Mouse (Mus musculus): ENCODE data around the gene Cela2a. TPM values are rescaled to one million over a fixed set of nuclear protein-coding genes. Genes with fewer than 3 reads are reported as not detected.

The Cela2a gene
- polyA plus RNA-seq, 1 experiment from 2014 or later, result 35.6 TPM

DNA sequence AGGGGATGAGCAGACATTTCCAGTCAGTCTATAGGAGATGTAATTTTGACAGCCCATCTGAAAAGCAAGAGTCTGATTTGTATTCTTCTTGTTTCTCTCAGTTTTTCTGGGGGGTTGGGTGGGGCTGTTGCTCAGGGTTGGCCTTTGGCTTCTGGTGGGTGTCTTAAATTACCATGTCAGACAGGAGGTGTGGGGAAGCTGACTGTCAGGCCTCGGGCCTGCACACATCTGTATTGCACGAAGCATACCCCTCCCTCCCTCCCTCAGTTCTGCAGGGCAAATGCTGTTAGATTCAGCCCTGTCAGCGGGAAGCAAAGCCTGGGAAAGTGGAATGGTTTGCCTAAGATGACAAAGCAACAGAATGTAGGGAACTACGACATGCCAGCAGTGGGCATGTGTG lies 29.0 kb downstream of the Cela2a start:
- Histone ChIP-seq H3K9ac (ENCODE audit: low read depth, low read length) (no peak overlapping the region), H3K4me2 (replicated peaks; ENCODE audit: low read depth) (no peak overlapping the region), H3K4me1 (replicated peaks; ENCODE audit: control insufficient read depth, insufficient read depth, low read length) (peaks cover 7% of the 10 kb centered on the region; the same call in 1 of the 2 replicates), H3K9me3 (ENCODE audit: control insufficient read depth) (no peaks in the 10 kb centered on the region), H3K27me3 (replicated peaks; ENCODE audit: control insufficient read depth, insufficient read depth, low read length) (no peaks in the 10 kb centered on the region), H3K36me3 (ENCODE audit: control insufficient read depth, insufficient read depth) (peaks cover 11% of the 10 kb centered on the region), H3K27ac (ENCODE audit: low read depth, low read length) (no peak overlapping the region), H3K4me3 (ENCODE audit: low read depth, low read length) (no peak overlapping the region)
- no peak for TF ChIP-seq CTCF (IDR thresholded peaks at IDR 0.05; ENCODE audit: low read depth)
- WGBS, result 83% methylated on average over 4 of the region's 4 CpGs
- no peak for ATAC-seq

- Histone ChIP-seq H3K4me2 (replicated peaks; ENCODE audit: low read depth) (no peak overlapping the region), H3K27ac (ENCODE audit: low read depth, low read length) (no peak overlapping the region), H3K36me3 (ENCODE audit: control insufficient read depth, insufficient read depth) (peaks cover 11% of the 10 kb centered on the region), H3K27me3 (replicated peaks; ENCODE audit: control insufficient read depth, insufficient read depth, low read length) (no peaks in the 10 kb centered on the region), H3K4me3 (ENCODE audit: low read depth, low read length) (no peak overlapping the region), H3K4me1 (replicated peaks; ENCODE audit: control insufficient read depth, insufficient read depth, low read length) (peaks cover 7% of the 10 kb centered on the region; the same call in 1 of the 2 replicates), H3K9me3 (ENCODE audit: control insufficient read depth) (no peaks in the 10 kb centered on the region), H3K9ac (ENCODE audit: low read depth, low read length) (no peak overlapping the region)
- WGBS, result 84% methylated on average over 7 of the region's 7 CpGs
- TF ChIP-seq CTCF (IDR thresholded peaks at IDR 0.05; ENCODE audit: low read depth), result no peak
- ATAC-seq, result no peak
Observed at GRCm38 (mm10) chr4:141796356-141796755, 29.6 kb downstream of the Cela2a start.

DNA sequence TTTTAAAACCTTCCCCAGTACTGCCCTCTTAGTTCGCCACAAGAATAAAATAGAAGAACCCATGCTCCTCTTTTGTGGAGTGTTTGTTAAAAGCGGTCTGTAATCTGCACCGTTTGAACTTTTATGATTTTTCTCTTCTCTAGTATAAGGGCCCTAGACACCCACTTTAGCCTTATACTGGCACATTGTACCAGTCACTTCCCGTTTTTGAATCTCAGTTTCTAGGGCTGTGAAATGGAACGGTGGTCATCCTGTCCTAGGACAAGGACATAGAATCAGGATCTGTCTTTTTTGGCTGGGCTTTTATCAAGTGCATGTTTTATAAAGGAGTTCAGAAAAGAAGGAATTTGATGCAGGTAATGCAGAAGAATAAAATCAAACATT lies 31.8 kb downstream of the Cela2a start:
- 7% methylated on average over 5 of the region's 5 CpGs for WGBS

DNA sequence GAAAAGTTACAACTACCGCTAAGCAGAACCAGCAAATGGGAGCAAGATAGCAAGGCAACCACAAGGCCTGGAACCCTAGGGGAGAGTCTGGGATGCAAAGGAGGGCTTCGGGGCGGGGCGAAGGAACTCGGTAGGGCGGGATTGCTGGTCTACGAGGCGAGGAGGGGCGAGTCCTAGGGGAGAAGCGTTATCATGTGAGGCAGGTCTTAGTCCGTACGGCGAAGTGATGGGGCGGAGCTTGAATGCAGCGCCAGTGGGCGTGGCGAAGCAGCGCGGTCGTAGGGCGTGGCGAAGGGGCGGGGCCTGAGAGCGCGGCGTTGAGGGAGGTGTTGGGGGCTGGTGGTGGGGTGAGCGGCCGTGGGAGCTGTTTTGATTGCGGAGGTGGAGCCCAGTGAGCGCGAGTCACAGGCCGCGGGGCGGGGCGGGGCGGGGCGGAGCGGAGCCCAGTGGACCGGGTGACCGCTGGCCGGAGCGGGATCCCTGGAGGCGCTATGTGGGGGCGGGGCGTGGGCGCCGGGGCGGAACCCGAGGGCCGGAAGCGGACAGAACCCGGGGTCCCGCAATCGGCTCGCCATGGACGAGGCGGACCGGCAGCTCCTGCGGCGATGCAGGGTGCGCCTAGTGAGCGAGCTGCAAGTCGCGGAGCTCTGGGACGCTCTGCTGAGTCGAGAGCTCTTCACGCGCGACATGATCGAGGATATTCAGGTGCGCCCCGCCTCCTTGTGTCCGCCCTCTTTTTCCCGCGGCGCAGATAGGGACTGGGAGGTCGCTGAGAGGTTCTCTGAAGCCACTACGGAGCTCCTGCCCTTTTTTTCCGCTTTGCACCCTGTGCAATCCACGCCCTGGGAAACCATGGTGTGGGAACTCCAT lies 32.4 kb downstream of the Cela2a start, which contains the start of gene Casp9:
Gene Casp9, plus strand, starts transcription at position 331 of the 870 bp plus-strand sequence.
- under 1% methylated on average over 78 of the region's 80 CpGs for whole genome bisulfite sequencing

More for the DNA sequence above, 31.8 kb downstream of the Cela2a start:
- ATAC-seq, result no peak
- Histone ChIP-seq H3K9me3 (ENCODE audit: control insufficient read depth) (no peaks in the 10 kb centered on the region), H3K36me3 (ENCODE audit: control insufficient read depth, insufficient read depth) (peaks cover 11% of the 10 kb centered on the region), H3K27ac (ENCODE audit: low read depth, low read length) (peak overlapping the region; percentile 94), H3K9ac (ENCODE audit: low read depth, low read length) (peak overlapping the region; percentile 77), H3K4me3 (ENCODE audit: low read depth, low read length) (peak overlapping the region; percentile 76), H3K27me3 (replicated peaks; ENCODE audit: control insufficient read depth, insufficient read depth, low read length) (no peaks in the 10 kb centered on the region), H3K4me1 (replicated peaks; ENCODE audit: control insufficient read depth, insufficient read depth, low read length) (peaks cover 7% of the 10 kb centered on the region; the same call in 1 of the 2 replicates), H3K4me2 (replicated peaks; ENCODE audit: low read depth) (peak overlapping the region; percentile 71)
- TF ChIP-seq CTCF (IDR thresholded peaks at IDR 0.05; ENCODE audit: low read depth), result no peak

GRCm38 (mm10) chr4:141792554-141793281 lies 33.2 kb downstream of the Cela2a start:
- H3K9me3 ChIP-seq (ENCODE audit: control insufficient read depth), result no peaks in the 10 kb centered on the region
- no peaks in the 10 kb centered on the region for H3K27me3 ChIP-seq (replicated peaks; ENCODE audit: control insufficient read depth, insufficient read depth, low read length)
- TF ChIP-seq CTCF (IDR thresholded peaks at IDR 0.05; ENCODE audit: low read depth), result no peak
- H3K9ac ChIP-seq (ENCODE audit: low read depth, low read length), result 0 out of 2 replicates have a peak overlapping the region, but pooled peaks have one; percentile 77
- H3K36me3 ChIP-seq (ENCODE audit: control insufficient read depth, insufficient read depth), result peaks cover 13% of the 10 kb centered on the region
- H3K4me3 ChIP-seq (ENCODE audit: low read depth, low read length), result peak overlapping the region; percentile 76
- ATAC-seq, result no peak
- peak overlapping the region; percentile 71 for H3K4me2 ChIP-seq (replicated peaks; ENCODE audit: low read depth)
- H3K4me1 ChIP-seq (replicated peaks; ENCODE audit: control insufficient read depth, insufficient read depth, low read length), result peaks cover 7% of the 10 kb centered on the region; the same call in 1 of the 2 replicates
- 11% methylated on average over 10 of the region's 10 CpGs for WGBS
- H3K27ac ChIP-seq (ENCODE audit: low read depth, low read length), result peak overlapping the region; percentile 94

More for the DNA sequence above, 32.4 kb downstream of the Cela2a start, which contains the start of gene Casp9:
- TF ChIP-seq CTCF (IDR thresholded peaks at IDR 0.05; ENCODE audit: low read depth), result 0 out of 2 replicates have a peak, but pooled peaks have one; percentile 13
- H3K4me3 ChIP-seq (ENCODE audit: low read depth, low read length), result peak within 1 kb of the TSS; percentile 76
- peak within 1 kb of the TSS; percentile 71 for H3K4me2 ChIP-seq (replicated peaks; ENCODE audit: low read depth)
- peaks cover 11% of the 10 kb centered on the region for H3K36me3 ChIP-seq (ENCODE audit: control insufficient read depth, insufficient read depth)
- H3K4me1 ChIP-seq (replicated peaks; ENCODE audit: control insufficient read depth, insufficient read depth, low read length), result peaks cover 7% of the 10 kb centered on the region; the same call in 1 of the 2 replicates
- H3K27ac ChIP-seq (ENCODE audit: low read depth, low read length), result peak within 1 kb of the TSS; percentile 94
- peak; percentile 87 for ATAC-seq
- peak within 1 kb of the TSS; percentile 77 for H3K9ac ChIP-seq (ENCODE audit: low read depth, low read length)
- no peaks in the 10 kb centered on the region for H3K9me3 ChIP-seq (ENCODE audit: control insufficient read depth)
- no peaks in the 10 kb centered on the region for H3K27me3 ChIP-seq (replicated peaks; ENCODE audit: control insufficient read depth, insufficient read depth, low read length)

GRCm38 (mm10) chr4:141791951-141792350 lies 34.0 kb downstream of the Cela2a start:
- Histone ChIP-seq H3K36me3 (ENCODE audit: control insufficient read depth, insufficient read depth) (peaks cover 9% of the 10 kb centered on the region), H3K4me3 (ENCODE audit: low read depth, low read length) (no peak overlapping the region), H3K27ac (ENCODE audit: low read depth, low read length) (no peak overlapping the region), H3K4me1 (replicated peaks; ENCODE audit: control insufficient read depth, insufficient read depth, low read length) (peaks cover 7% of the 10 kb centered on the region; the same call in 1 of the 2 replicates), H3K4me2 (replicated peaks; ENCODE audit: low read depth) (no peak overlapping the region), H3K9ac (ENCODE audit: low read depth, low read length) (no peak overlapping the region), H3K27me3 (replicated peaks; ENCODE audit: control insufficient read depth, insufficient read depth, low read length) (no peaks in the 10 kb centered on the region), H3K9me3 (ENCODE audit: control insufficient read depth) (no peaks in the 10 kb centered on the region)
- ATAC-seq, result no peak
- WGBS, result 81% methylated on average over 8 of the region's 8 CpGs
- TF ChIP-seq CTCF (IDR thresholded peaks at IDR 0.05; ENCODE audit: low read depth), result no peak

Data from intestine, postnatal 0 days (tissue).